Mouse (Mus musculus): ENCODE data around the gene Otop3. TPM values are rescaled to one million over a fixed set of nuclear protein-coding genes. Genes with fewer than 3 reads are reported as not detected.

Otop3 gene
- total and polyA plus RNA-seq, 3 experiments = 0.07 TPM; not detected in 2

DNA sequence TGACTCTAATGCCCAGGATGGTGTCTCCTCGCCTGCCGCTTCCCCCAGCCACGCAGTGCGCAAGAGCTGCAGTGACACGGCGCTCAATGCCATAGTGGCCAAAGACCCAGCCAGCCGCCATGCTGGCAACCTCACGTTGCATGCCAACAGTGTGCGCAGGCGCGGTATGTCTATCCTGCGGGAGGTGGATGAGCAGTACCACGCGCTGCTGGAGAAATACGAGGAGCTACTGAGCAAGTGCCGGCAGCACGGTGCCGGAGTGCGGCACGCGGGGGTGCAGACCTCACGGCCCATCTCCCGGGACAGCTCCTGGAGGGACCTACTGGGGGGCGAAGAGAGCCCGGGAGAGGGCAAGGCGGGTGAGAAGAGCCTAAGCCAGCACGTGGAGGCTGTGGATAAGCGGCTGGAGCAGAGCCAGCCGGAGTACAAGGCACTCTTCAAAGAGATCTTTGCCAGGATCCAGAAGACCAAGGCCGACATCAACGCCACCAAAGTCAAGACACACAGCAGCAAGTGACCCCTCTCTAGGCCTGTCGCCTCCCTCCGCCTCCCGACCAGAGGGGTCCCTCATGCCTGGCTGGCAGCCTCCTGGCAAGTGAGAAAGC lies 59.3 kb downstream of the Otop3 start:
- DNase-seq = peak; percentile 64

Other genes starting within 250 kb of the Otop3 start
- gene Rab37, start 243.3 kb upstream of the Otop3 start, total RNA-seq (2021) = under 1 TPM; 0.55 to 0.58 TPM
- gene Rab37, start 243.3 kb upstream of the Otop3 start, polyA plus RNA-seq (2012; rRNA removed) = 0.15 and 0.36 TPM in 2 replicates
- gene Cd300lf, start 200.7 kb upstream of the Otop3 start, total RNA-seq (2021) = under 1 TPM; 0.55 to 0.90 TPM
- 1.00 and 1.3 TPM in 2 replicates for gene Cd300lf, start 200.7 kb upstream of the Otop3 start, polyA plus RNA-seq (2012; rRNA removed)
- gene Slc9a3r1, start 171.4 kb upstream of the Otop3 start, total RNA-seq (2021) = 10 to 100 TPM; 15.6 to 26.2 TPM
- gene Slc9a3r1, start 171.4 kb upstream of the Otop3 start, polyA plus RNA-seq (2012; rRNA removed) = 14.8 and 15.0 TPM in 2 replicates
- gene Tmem104, start 147.2 kb upstream of the Otop3 start, total RNA-seq (2021) = 10 to 100 TPM; 23.7 to 27.9 TPM
- 26.5 and 34.7 TPM in 2 replicates for gene Tmem104, start 147.2 kb upstream of the Otop3 start, polyA plus RNA-seq (2012; rRNA removed)
- 10 to 100 TPM; 20.0 to 29.2 TPM for gene Nat9, start 146.9 kb upstream of the Otop3 start, total RNA-seq (2021)
- 12.0 and 16.2 TPM in 2 replicates for gene Nat9, start 146.9 kb upstream of the Otop3 start, polyA plus RNA-seq (2012; rRNA removed)
- 1 to 10 TPM; 2.3 to 9.4 TPM for gene Grin2c, start 67.5 kb upstream of the Otop3 start, total RNA-seq (2021)
- gene Grin2c, start 67.5 kb upstream of the Otop3 start, polyA plus RNA-seq (2012; rRNA removed) = 13.8 and 25.5 TPM in 2 replicates
- 1,000 to 10,000 TPM; 1,196 to 1,476 TPM for gene Fdxr, start 57.7 kb upstream of the Otop3 start, total RNA-seq (2021)
- gene Fdxr, start 57.7 kb upstream of the Otop3 start, polyA plus RNA-seq (2012; rRNA removed) = 2,178 and 2,420 TPM in 2 replicates
- gene Fads6, start 37.1 kb upstream of the Otop3 start, total RNA-seq (2021) = 10 to 100 TPM; 56.7 to 76.5 TPM
- 87.7 and 93.1 TPM in 2 replicates for gene Fads6, start 37.1 kb upstream of the Otop3 start, polyA plus RNA-seq (2012; rRNA removed)
- not detected for gene Otop2, start 27.6 kb upstream of the Otop3 start, total RNA-seq (2021)
- gene Otop2, start 27.6 kb upstream of the Otop3 start, polyA plus RNA-seq (2012; rRNA removed) = 0.12 TPM in 1 of 2 replicates, not detected in the other
- gene Ush1g, start 12.7 kb upstream of the Otop3 start, total RNA-seq (2021) = under 1 TPM; 0.49 to 0.69 TPM
- 0.50 and 0.52 TPM in 2 replicates for gene Ush1g, start 12.7 kb upstream of the Otop3 start, polyA plus RNA-seq (2012; rRNA removed)
- gene Hid1, start 33.0 kb downstream of the Otop3 start, total RNA-seq (2021) = 10 to 100 TPM; 23.8 to 25.0 TPM
- gene Hid1, start 33.0 kb downstream of the Otop3 start, polyA plus RNA-seq (2012; rRNA removed) = 27.1 and 27.3 TPM in 2 replicates
- 100 to 1,000 TPM in 1 of 2 experiments, 10 to 100 TPM in 1; 67.8 to 169 TPM for gene Cdr2l, start 47.2 kb downstream of the Otop3 start, total RNA-seq (2021)
- gene Cdr2l, start 47.2 kb downstream of the Otop3 start, polyA plus RNA-seq (2012; rRNA removed) = 63.0 and 75.9 TPM in 2 replicates
- 100 to 1,000 TPM; 163 to 165 TPM for gene Mrpl58, start 69.0 kb downstream of the Otop3 start, total RNA-seq (2021)
- 96.1 and 100 TPM in 2 replicates for gene Mrpl58, start 69.0 kb downstream of the Otop3 start, polyA plus RNA-seq (2012; rRNA removed)
- 100 to 1,000 TPM; 734 to 761 TPM for gene Atp5h, start 85.2 kb downstream of the Otop3 start, total RNA-seq (2021)
- 14.2 and 14.9 TPM in 2 replicates for gene Atp5h, start 85.2 kb downstream of the Otop3 start, polyA plus RNA-seq (2012; rRNA removed)
- 10 to 100 TPM; 52.1 to 72.0 TPM for gene Kctd2, start 85.4 kb downstream of the Otop3 start, total RNA-seq (2021)
- 62.9 and 80.0 TPM in 2 replicates for gene Kctd2, start 85.4 kb downstream of the Otop3 start, polyA plus RNA-seq (2012; rRNA removed)
- gene Trim80, start 105.8 kb downstream of the Otop3 start, total RNA-seq (2021) = under 1 TPM; 0.14 to 0.52 TPM
- gene Trim80, start 105.8 kb downstream of the Otop3 start, polyA plus RNA-seq (2012; rRNA removed) = 0.55 and 0.59 TPM in 2 replicates
- gene Slc16a5, start 127.7 kb downstream of the Otop3 start, total RNA-seq (2021) = under 1 TPM in 1 of 2 experiments, not detected in 1; 0.26 TPM
- gene Slc16a5, start 127.7 kb downstream of the Otop3 start, polyA plus RNA-seq (2012; rRNA removed) = 0.32 TPM in 1 of 2 replicates, not detected in the other
- 10 to 100 TPM in 1 of 2 experiments, 1 to 10 TPM in 1; 6.3 to 11.5 TPM for gene Armc7, start 140.9 kb downstream of the Otop3 start, total RNA-seq (2021)
- 17.1 and 17.8 TPM in 2 replicates for gene Armc7, start 140.9 kb downstream of the Otop3 start, polyA plus RNA-seq (2012; rRNA removed)
- gene Nt5c, start 157.1 kb downstream of the Otop3 start, total RNA-seq (2021) = 100 to 1,000 TPM; 124 to 154 TPM
- gene Nt5c, start 157.1 kb downstream of the Otop3 start, polyA plus RNA-seq (2012; rRNA removed) = 68.4 and 73.4 TPM in 2 replicates
- gene Jpt1, start 179.7 kb downstream of the Otop3 start, total RNA-seq (2021) = 100 to 1,000 TPM in 1 of 2 experiments, 10 to 100 TPM in 1; 71.8 to 109 TPM
- 100 and 102 TPM in 2 replicates for gene Jpt1, start 179.7 kb downstream of the Otop3 start, polyA plus RNA-seq (2012; rRNA removed)
- gene Sumo2, start 201.5 kb downstream of the Otop3 start, total RNA-seq (2021) = 100 to 1,000 TPM; 241 to 251 TPM
- gene Sumo2, start 201.5 kb downstream of the Otop3 start, polyA plus RNA-seq (2012; rRNA removed) = 15.9 and 18.9 TPM in 2 replicates
- 10 to 100 TPM; 32.5 to 46.0 TPM for gene Nup85, start 229.7 kb downstream of the Otop3 start, total RNA-seq (2021)
- 24.7 and 28.9 TPM in 2 replicates for gene Nup85, start 229.7 kb downstream of the Otop3 start, polyA plus RNA-seq (2012; rRNA removed)

Measured in adrenal gland, adult 2 months (tissue).